Mouse (Mus musculus) forebrain, embryonic 10.5 days (tissue): ENCODE measurements around the gene Ablim1. TPM values are rescaled to one million over a fixed set of nuclear protein-coding genes. Genes with fewer than 3 reads are reported as not detected.

Experiments used
- DNase-seq: peaks from one replicate; pipeline ENCODE4 v3.0.0-alpha.2; 2017; ENCODE audit warnings: low spot score; ENCODE audit errors: extremely low spot score
- H3K27ac ChIP-seq: fragments of 300-500 bp; sonication (generic); 2 replicates; pipeline ENCODE4 v1.5.1; 2016; ENCODE audit warnings: mild to moderate bottlenecking
- H3K27me3 ChIP-seq: fragments of 300-500 bp; sonication (generic); 2 replicates; pipeline ENCODE4 v1.6.1; 2016; ENCODE audit warnings: mild to moderate bottlenecking; ENCODE audit not compliant: poor library complexity, severe bottlenecking
- H3K36me3 ChIP-seq: fragments of 300-500 bp; sonication (generic); replicated peaks from 2 replicates; pipeline ENCODE4 v1.6.1; 2016; ENCODE audit warnings: mild to moderate bottlenecking, moderate library complexity
- H3K4me1 ChIP-seq: fragments of 300-500 bp; sonication (generic); 2 replicates; pipeline ENCODE4 v1.6.1; 2016
- H3K4me3 ChIP-seq: fragments of 300-500 bp; sonication (generic); 2 replicates; pipeline ENCODE4 v1.5.1; 2016; ENCODE audit warnings: mild to moderate bottlenecking, moderate library complexity
- H3K9me3 ChIP-seq: fragments of 300-500 bp; sonication (generic); 2 replicates; pipeline ENCODE4 v1.6.1; 2016; ENCODE audit warnings: mild to moderate bottlenecking, moderate library complexity
- WGBS: fragments of 180-500 bp; shearing (Covaris S2); methylation state at CpG from one replicate; pipeline ENCODE4 v1.1.7; 2016; 5-methylcytosine and 5-hydroxymethylcytosine counted together
- polyA plus RNA-seq: library from polyadenylated mRNA; unstranded; fragments of >200 nt; fragmentation: Nextera tagmentation; extraction: Ambion mirVana; gene quantifications from 2 replicates; pipeline ENCODE4 v1.2.1, GENCODE M21; 2016

Gene Ablim1
- polyA plus RNA-seq, 1 experiment from 2014 or later, result 21.0 TPM

DNA sequence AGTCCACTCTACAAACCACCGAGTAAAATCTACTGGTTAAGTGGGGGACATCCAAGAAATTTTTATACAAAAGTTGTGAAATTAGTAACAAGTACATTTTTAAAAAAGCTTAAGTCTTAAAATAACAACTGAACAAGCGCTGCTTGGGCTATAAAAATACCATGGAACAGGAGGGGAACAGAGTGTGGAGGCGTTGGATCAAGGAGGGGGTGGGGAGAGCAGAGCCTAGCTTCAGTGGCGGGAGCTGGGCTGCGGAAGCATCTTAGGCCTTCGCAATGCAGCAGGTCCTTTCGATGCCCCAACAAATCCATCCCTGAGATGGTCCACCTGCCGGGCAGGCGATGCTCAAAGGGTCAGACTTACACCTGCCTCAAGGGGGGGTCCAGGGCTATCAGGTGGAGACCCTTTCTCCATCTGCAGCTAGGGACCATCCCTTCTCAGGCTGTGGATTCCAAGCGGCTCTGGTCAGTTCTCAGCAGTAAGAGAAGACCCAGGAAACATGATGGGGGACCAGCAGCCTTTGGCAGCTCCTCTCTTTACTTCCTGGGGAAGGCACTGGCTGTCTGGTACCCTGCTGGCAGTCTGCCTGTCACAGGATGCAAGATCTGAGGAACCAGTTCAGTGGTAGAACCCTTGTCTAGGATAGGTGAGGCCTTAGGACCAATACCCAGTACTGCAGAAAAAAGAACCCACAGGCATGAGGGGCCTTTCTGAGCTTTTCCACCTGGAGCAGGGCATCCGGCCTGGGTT is 152.6 kb downstream of the Ablim1 start:
- no peak for DNase-seq
- no peak overlapping the region for H3K4me3 ChIP-seq
- 0 out of 2 replicates have a peak, but pooled peaks cover 5% of the 10 kb centered on the region for H3K4me1 ChIP-seq
- 77% methylated on average over 11 of the region's 11 CpGs for WGBS
- H3K27ac ChIP-seq, result no peak overlapping the region
- H3K36me3 ChIP-seq, result no peaks in the 10 kb centered on the region
- no peaks in the 10 kb centered on the region for H3K27me3 ChIP-seq
- H3K9me3 ChIP-seq, result no peaks in the 10 kb centered on the region

DNA sequence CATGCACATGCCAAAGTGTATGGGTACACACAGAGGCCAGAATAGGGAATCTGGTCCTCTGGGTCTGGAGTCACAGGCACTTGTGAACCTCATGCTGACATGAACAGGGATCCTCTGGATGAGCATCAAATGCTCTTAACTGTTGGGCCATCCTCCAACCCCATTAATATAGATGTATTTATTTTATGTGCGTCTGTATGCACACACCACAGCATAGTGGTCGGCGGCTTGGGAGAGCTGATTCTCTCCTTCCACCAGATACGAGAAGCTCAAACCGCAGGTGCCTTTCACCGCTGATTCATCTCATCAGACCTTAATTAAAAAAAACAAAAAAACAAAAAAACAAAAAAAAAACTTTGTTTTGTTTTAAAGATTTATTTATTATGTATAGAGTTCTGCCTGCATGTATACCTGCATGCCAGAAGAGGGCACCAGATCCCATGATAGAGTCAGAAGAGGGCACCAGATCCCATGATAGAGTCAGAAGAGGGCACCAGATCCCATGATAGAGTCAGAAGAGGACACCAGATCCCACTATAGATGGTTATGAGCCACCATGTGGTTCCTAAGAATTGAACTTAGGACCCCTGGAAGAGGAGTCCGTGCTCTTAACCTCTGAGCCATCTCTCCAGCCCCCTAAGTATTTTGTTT is 153.6 kb downstream of the Ablim1 start:
- H3K27ac ChIP-seq, result no peak overlapping the region
- no peaks in the 10 kb centered on the region for H3K9me3 ChIP-seq
- no peak overlapping the region for H3K4me3 ChIP-seq
- no peaks in the 10 kb centered on the region for H3K36me3 ChIP-seq
- no peaks in the 10 kb centered on the region for H3K4me1 ChIP-seq
- DNase-seq, result no peak
- H3K27me3 ChIP-seq, result no peaks in the 10 kb centered on the region
- 69% methylated on average over 7 of the region's 7 CpGs for WGBS

DNA sequence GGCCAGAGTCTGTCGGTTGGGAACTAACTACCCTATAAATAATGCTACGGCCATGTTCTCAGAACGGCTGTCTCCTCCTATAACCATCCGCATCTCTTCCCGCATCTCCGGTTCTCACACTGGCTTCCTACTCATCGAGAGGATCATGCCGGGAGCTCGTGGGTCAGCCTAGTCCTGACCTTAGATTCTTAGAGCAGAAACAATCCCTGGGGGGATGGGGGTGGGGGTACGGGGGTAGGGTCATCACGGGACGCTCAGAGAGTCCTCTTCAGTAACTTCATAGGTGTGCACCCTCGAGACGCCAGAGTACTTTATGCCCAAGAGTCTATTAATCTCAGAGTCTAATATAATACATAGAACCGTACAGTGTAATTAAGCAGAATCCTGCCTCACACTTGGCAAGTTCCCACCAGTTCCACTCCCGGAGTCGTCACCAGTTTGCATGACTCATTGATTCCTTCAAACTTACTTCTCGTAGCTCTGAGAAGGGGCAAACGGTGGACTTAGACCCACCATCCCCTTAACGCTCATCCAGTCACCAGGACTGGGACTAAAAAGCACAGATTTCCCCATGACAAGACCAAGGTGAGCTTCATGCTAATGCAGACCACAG is 156.9 kb downstream of the Ablim1 start:
- H3K4me3 ChIP-seq, result no peak overlapping the region
- H3K27me3 ChIP-seq, result no peaks in the 10 kb centered on the region
- 0 out of 2 replicates have a peak, but pooled peaks cover 2% of the 10 kb centered on the region for H3K4me1 ChIP-seq
- no peaks in the 10 kb centered on the region for H3K36me3 ChIP-seq
- H3K27ac ChIP-seq, result no peak overlapping the region
- 86% methylated on average over 20 of the region's 20 CpGs for WGBS
- DNase-seq, result no peak
- no peaks in the 10 kb centered on the region for H3K9me3 ChIP-seq

DNA sequence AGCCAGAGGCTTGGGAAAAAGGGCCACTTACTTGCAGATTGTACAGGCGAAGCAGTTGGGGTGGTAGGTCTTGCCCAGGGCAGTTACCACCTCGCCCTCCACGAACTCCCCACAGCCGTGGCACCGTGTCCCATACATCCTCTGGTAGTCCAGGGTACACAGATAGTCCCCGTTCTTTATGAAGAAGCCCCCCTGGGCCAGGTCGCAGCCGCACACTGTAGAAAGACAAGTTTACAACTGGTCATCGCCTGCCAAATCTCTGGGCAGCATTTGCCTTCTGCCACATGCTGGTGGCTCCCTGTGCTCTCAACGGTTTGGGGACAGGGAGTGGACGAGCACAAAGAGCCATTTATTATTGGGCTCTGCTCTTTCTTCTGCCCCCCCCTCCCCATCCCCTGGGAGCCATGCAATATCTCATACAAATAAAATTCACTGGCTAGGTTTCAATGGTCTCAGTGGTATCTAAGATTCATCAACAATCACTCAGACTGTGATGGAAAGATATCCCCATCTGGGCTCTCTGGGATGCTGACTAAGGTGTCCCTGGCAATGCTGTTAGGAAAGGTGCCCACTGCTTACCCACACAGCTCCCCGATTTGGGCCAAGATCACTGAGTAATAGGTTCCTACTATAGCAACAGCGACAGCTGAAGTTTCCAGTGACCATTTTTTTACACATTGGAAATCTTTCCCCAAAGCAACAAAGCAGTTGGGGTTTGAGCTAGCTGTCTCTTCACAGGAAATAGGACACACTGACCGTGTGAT is 159.4 kb downstream of the Ablim1 start:
- no peaks in the 10 kb centered on the region for H3K27me3 ChIP-seq
- no peak overlapping the region for H3K4me3 ChIP-seq
- H3K9me3 ChIP-seq, result no peaks in the 10 kb centered on the region
- 86% methylated on average over 14 of the region's 14 CpGs for WGBS
- DNase-seq, result no peak
- no peaks in the 10 kb centered on the region for H3K36me3 ChIP-seq
- H3K4me1 ChIP-seq, result 0 out of 2 replicates have a peak, but pooled peaks cover 5% of the 10 kb centered on the region
- no peak overlapping the region for H3K27ac ChIP-seq

DNA sequence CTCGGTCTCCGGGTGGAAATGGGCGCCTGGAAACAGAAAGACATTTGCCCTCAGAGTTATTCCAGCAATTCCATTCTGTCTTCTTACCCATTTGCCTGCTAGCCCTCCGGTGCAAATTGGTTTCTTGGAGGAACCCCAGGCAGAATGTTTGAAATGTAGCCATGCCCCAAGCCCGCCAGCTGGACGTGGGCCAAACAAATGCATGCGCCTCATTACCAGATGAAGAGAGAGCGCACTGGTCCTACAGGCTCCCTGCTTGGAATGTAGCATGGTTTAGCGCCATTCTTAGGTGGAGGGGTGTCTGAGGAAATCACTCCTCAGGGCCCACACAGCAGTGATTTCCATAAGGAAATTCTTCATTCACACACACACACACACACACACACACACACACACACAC is 162.4 kb downstream of the Ablim1 start:
- Histone ChIP-seq H3K4me3 (no peak overlapping the region), H3K36me3 (no peaks in the 10 kb centered on the region), H3K27ac (no peak overlapping the region), H3K9me3 (no peaks in the 10 kb centered on the region), H3K27me3 (no peaks in the 10 kb centered on the region), H3K4me1 (0 out of 2 replicates have a peak, but pooled peaks cover 5% of the 10 kb centered on the region)
- 67% methylated on average over 9 of the region's 9 CpGs for WGBS
- no peak for DNase-seq

DNA sequence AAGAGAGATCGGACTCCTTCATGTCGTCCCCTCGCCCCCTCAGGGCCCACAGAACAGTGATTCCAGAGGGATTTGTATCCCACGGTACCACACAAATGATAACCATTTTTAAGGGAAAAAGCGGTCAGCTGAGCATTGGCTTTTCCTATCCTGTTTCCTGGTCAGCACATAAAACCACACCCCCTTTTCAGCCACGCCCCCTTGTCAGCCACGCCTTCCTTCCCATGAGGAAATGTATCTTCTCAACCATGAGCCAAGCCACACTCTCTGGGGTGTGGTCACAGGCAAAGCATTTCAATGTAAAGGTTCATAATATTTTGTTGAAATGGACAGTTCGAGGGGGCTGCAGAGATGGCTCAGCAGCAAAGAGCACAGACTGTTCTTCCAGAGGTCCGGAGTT is 163.2 kb downstream of the Ablim1 start:
- Histone ChIP-seq H3K4me1 (peaks cover 10% of the 10 kb centered on the region), H3K27me3 (no peaks in the 10 kb centered on the region), H3K36me3 (no peaks in the 10 kb centered on the region), H3K27ac (no peak overlapping the region), H3K9me3 (no peaks in the 10 kb centered on the region), H3K4me3 (no peak overlapping the region)
- WGBS, result 87% methylated on average over 9 of the region's 9 CpGs
- DNase-seq, result no peak

DNA sequence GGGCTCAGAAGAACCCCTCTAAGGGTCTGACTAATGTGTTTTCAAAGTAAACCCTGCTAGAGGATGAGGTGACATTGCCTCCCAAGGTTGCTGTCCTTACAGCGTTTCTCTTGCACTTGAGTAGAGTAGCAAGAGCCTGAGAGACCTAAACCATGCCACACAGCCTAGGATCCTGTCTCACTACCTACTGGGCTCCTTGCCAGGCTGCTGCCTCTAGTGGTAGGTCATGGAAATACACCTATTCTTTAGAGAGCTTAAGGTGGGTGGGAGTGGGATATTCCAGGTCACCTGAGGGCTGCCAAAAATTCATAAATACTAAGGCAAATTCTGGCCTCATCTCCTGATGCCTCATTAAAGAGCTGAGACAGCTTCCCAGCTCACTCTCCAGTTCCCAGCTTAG is 164.4 kb downstream of the Ablim1 start:
- Histone ChIP-seq H3K27me3 (no peaks in the 10 kb centered on the region), H3K4me3 (no peak overlapping the region), H3K36me3 (no peaks in the 10 kb centered on the region), H3K4me1 (peaks cover 10% of the 10 kb centered on the region), H3K9me3 (no peaks in the 10 kb centered on the region), H3K27ac (no peak overlapping the region)
- WGBS, result 45% methylated on average over 1 of the region's 1 CpGs
- no peak for DNase-seq

DNA sequence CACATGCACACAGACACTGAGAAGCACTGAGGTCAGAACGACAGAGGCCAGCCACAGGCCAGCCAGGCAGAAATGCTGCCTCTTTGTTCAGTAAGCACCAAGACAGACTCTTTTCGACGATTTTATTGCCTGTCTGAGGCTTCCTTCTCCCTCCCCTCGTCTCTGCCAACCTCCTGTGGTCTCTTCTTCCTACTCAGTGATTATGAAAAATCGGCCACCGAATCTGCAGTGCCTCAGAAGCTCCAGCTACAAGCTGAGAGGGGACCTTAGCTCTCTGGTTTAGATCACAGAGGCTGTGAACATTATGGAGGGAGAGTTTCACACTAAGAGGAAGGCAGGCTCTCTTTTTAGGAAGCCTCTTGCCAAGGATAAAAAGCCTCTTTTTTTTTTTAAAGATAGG is 167.0 kb downstream of the Ablim1 start:
- no peak overlapping the region for H3K27ac ChIP-seq
- no peak for DNase-seq

DNA sequence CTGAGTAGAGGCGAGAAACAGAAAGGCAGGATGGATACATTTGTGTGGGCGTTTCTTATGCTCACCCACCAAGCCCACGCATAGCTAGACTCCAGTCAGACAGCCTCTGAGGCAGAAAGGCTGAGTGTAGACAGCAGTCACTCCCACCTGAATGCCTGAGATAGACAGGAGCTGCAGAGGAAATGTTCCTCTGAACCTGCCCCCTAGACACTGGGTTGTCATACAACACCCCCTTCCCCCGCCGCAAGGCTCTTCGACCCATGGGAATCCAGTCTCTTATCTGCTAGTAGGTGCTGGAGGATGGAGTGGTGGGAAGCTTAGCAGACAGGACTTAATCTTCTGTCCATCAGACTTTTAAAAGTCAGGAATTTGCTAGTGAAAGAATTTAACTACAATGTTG is 167.8 kb downstream of the Ablim1 start:
- no peak overlapping the region for H3K27ac ChIP-seq
- DNase-seq, result no peak
- 71% methylated on average over 6 of the region's 6 CpGs for WGBS
- peaks cover 5% of the 10 kb centered on the region for H3K4me1 ChIP-seq
- H3K36me3 ChIP-seq, result no peaks in the 10 kb centered on the region
- H3K9me3 ChIP-seq, result no peaks in the 10 kb centered on the region
- no peaks in the 10 kb centered on the region for H3K27me3 ChIP-seq
- no peak overlapping the region for H3K4me3 ChIP-seq

More for the DNA sequence above, 167.0 kb downstream of the Ablim1 start:
- Histone ChIP-seq H3K27me3 (no peaks in the 10 kb centered on the region), H3K9me3 (no peaks in the 10 kb centered on the region), H3K4me1 (peaks cover 8% of the 10 kb centered on the region), H3K4me3 (no peak overlapping the region), H3K36me3 (no peaks in the 10 kb centered on the region)
- 60% methylated on average over 6 of the region's 6 CpGs for WGBS

DNA sequence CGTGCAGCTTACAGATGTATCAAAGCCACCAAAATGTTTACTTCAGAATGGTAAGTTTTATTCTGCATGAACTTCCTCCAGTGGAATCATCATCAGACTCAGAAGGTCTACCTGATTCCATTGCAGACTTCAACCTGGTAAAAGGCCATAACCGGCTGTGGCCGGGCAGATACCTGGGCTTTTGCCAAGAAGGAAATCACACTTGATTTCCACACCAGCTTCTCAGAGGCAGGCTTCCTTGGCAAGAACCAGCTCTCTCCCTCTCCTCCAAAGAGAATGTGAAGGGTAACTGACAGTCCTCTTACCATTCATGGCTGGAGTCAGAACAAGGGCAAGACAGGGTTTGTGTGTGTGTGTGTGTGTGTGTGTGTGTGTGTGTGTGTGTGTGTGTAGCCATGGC is 171.1 kb downstream of the Ablim1 start:
- no peak for DNase-seq
- 96% methylated on average over 3 of the region's 3 CpGs for WGBS
- Histone ChIP-seq H3K36me3 (no peaks in the 10 kb centered on the region), H3K4me1 (peaks cover 6% of the 10 kb centered on the region), H3K9me3 (no peaks in the 10 kb centered on the region), H3K27ac (no peak overlapping the region), H3K27me3 (no peaks in the 10 kb centered on the region), H3K4me3 (no peak overlapping the region)

DNA sequence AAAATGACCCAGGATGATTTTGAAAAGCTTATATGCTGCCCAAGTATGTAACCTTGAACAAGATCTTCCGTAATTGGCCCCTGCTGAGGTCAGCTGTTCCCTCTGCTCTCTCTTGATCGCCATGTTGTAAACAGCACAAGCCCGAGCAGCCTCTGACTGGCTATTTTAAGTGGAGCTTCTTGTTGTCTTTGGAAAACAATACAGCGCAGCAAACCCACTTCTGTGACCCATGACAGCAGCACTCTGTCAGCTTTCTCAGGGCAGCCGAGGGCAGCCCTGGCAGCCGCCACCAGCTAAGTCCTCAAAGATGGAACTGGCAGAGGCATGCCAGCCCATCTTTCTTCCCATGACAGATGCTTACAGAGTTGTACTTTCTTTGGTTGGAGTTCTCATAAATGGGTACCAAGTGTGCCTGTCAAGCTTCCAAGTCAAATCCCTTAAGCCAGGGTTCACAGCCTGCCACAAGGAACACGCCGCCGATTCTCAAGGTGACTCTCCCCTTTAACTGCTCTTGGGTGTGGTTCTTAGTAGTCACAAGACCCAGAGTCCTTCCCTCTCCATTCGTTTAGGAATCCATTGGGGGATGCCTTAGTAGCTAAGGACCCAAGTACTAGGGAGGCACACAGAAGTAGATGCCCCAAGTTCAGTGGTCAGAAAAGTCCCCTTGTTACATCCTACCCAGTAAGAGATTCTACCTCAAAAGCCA is 172.8 kb downstream of the Ablim1 start:
- Histone ChIP-seq H3K27me3 (no peaks in the 10 kb centered on the region), H3K4me1 (peaks cover 8% of the 10 kb centered on the region), H3K36me3 (no peaks in the 10 kb centered on the region), H3K27ac (no peak overlapping the region), H3K9me3 (no peaks in the 10 kb centered on the region), H3K4me3 (no peak overlapping the region)
- DNase-seq, result no peak
- WGBS, result 87% methylated on average over 10 of the region's 10 CpGs

DNA sequence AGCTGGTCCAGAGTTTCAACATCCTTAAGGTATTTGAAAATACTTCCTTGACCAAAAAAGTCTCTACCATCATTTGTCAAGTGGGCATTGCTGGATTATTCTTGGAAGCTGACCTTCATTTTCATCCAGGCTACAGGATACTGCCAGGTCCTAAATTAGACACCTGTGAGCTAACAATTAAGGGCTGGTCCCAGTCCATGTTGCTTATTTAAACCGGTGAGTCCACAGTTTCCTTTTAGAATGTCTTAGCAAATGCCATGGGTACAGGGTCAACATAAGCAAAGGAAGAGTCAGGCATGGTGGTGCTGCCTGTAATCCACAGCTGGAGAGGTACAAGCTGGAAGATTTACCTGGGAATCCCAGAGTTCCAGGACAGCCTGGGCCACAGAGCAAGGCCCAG is 173.8 kb downstream of the Ablim1 start:
- no peaks in the 10 kb centered on the region for H3K9me3 ChIP-seq
- H3K36me3 ChIP-seq, result no peaks in the 10 kb centered on the region
- H3K27me3 ChIP-seq, result no peaks in the 10 kb centered on the region
- H3K4me3 ChIP-seq, result no peak overlapping the region
- H3K27ac ChIP-seq, result no peak overlapping the region
- DNase-seq, result no peak
- peaks cover 12% of the 10 kb centered on the region for H3K4me1 ChIP-seq
- 70% methylated on average over 1 of the region's 1 CpGs for WGBS
